8 mouse cellular contexts compared by ENCODE assay signal in the genomic region with DNA sequence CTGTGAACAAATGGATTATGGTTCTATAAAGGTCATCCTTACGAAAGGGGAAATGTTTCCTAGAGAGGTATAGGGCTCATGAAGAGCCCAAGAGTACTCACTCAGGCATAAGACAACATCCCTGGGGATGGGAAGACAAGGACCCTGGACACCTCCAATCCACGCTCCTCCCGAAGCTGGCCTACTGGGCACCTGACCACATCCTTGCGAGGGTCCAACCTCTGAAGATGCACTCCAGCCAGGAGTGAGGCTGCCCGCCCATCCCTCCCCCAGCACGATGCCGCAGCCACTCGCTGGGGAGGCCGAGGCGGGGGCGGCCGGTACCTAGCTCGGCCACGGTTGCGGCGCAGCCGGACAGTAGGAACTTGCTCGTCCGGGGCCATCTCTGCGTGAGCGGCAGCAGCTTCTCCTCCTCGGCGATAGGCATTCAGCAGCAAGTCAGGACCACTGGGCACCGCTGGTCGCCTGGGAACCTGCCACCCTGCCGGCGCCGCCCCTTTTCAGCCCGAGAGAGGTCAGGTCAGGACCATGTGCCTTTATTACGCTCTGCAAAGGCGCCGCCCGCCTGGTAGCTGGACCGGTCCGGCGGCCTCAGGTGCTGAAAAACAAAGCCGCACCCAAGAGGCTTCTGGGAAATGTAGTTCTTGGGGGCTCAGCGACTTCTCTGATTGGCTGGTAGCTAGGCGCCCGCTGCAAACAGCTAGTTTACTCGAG. TPM values are rescaled to one million over a fixed set of nuclear protein-coding genes. Genes with fewer than 3 reads are reported as not detected.
DNase-seq lines count a peak whose midpoint lies in the region; ATAC-seq and TF ChIP-seq lines count a peak whose summit lies in the region.

A gene (minus strand): TSS at position 639 of the 714 bp plus-strand sequence.

- peak; percentile 97 for ATAC-seq in granulocyte monocyte progenitor cell, adult 5-6 weeks (replicated peaks; ENCODE audit: poor library complexity, severe bottlenecking)
- peak; percentile 99 for ATAC-seq in intestine, postnatal 0 days

- no peaks in the 10 kb centered on the region for H3K27me3 ChIP-seq in intestine, postnatal 0 days (replicated peaks; ENCODE audit: control insufficient read depth, insufficient read depth, low read length)
- no peaks in the 10 kb centered on the region for H3K27me3 ChIP-seq in midbrain, embryonic 10.5 days (ENCODE audit: low read depth, poor library complexity, severe bottlenecking)

- peak; percentile 91 for DNase-seq in adrenal gland, postnatal 14 days
- DNase-seq in embryo, embryonic 9.5 days (ENCODE audit: extremely low spot score), result peak; percentile 91
- peak; percentile 88 to 90 for DNase-seq in left cerebral cortex, postnatal 36 days (ENCODE audit: low spot score in 2 of 2)
- peak; percentile 90 for DNase-seq in midbrain, embryonic 10.5 days (ENCODE audit: low spot score)
- DNase-seq in right cerebral cortex, postnatal 36 days (ENCODE audit: low spot score in 2 of 2), result peak; percentile 86 to 93
- DNase-seq in urinary bladder, postnatal 4 days (ENCODE audit: low spot score in 2 of 2), result peak; percentile 82 to 83

- peak; percentile 16; the same call in 1 of the 2 replicates for TF ChIP-seq CTCF in intestine, postnatal 0 days (IDR thresholded peaks at IDR 0.05; ENCODE audit: low read depth)

- intact Hi-C loops in left cerebral cortex, postnatal 36 days (cut with DNase I), result no loop called here

- H3K27ac ChIP-seq in intestine, postnatal 0 days (ENCODE audit: low read depth, low read length), result no peak within 1 kb of the TSS
- peak within 1 kb of the TSS; percentile 93 for H3K27ac ChIP-seq in midbrain, embryonic 10.5 days (replicated peaks)

- H3K4me2 ChIP-seq in intestine, postnatal 0 days (replicated peaks; ENCODE audit: low read depth), result peak within 1 kb of the TSS; percentile 97

- H3K36me3 ChIP-seq in intestine, postnatal 0 days (ENCODE audit: control insufficient read depth, insufficient read depth), result no peaks in the 10 kb centered on the region
- peaks cover 22% of the 10 kb centered on the region for H3K36me3 ChIP-seq in midbrain, embryonic 10.5 days

- H3K4me1 ChIP-seq in intestine, postnatal 0 days (replicated peaks; ENCODE audit: control insufficient read depth, insufficient read depth, low read length), result no peaks in the 10 kb centered on the region
- H3K4me1 ChIP-seq in midbrain, embryonic 10.5 days, result peaks cover 40% of the 10 kb centered on the region

- WGBS in intestine, postnatal 0 days, result 1% methylated on average over 41 of the region's 41 CpGs
- under 1% methylated on average over 41 of the region's 41 CpGs for WGBS in midbrain, embryonic 10.5 days

- H3K9ac ChIP-seq in intestine, postnatal 0 days (ENCODE audit: low read depth, low read length), result peak within 1 kb of the TSS; percentile 53

- no peaks in the 10 kb centered on the region for H3K9me3 ChIP-seq in intestine, postnatal 0 days (ENCODE audit: control insufficient read depth)
- no peaks in the 10 kb centered on the region for H3K9me3 ChIP-seq in midbrain, embryonic 10.5 days (replicated peaks)

- peak within 1 kb of the TSS; percentile 76 for H3K4me3 ChIP-seq in intestine, postnatal 0 days (ENCODE audit: low read depth, low read length)
- peak within 1 kb of the TSS; percentile 93 for H3K4me3 ChIP-seq in midbrain, embryonic 10.5 days

RNA-seq across cellular contexts. Expression of the gene that starts here (rescaled TPM):
- total RNA-seq in adrenal gland, postnatal 14 days (2021), result 3.1 and 4.6 TPM in 2 replicates
- 5.1 and 6.4 TPM in 2 replicates for total RNA-seq in granulocyte monocyte progenitor cell, adult 5-6 weeks (2014; fragmentation: Nextera tagmentation)
- 1.4 and 3.0 TPM in 2 replicates for total RNA-seq in granulocyte monocyte progenitor cell, adult 5-6 weeks (2017)
- 2.9 and 3.2 TPM in 2 replicates for polyA plus RNA-seq in intestine, postnatal 0 days (2015; fragmentation: Nextera tagmentation; extraction: Ambion mirVana)
- total RNA-seq in left cerebral cortex, postnatal 36 days (2021), result 10 to 100 TPM; 37.5 to 55.3 TPM
- polyA plus RNA-seq in midbrain, embryonic 10.5 days (2016; fragmentation: Nextera tagmentation; extraction: Ambion mirVana), result 35.5 and 48.3 TPM in 2 replicates
